Mouse (Mus musculus) liver, postnatal 0 days (tissue): ENCODE data around the gene Sept4.

Experiments
- CTCF ChIP-seq: sonication (generic); IDR thresholded peaks from 2 replicates; pipeline ENCODE4 v1.5.1; 2016; ENCODE audit warnings: antibody characterized with exemption, low read depth
- EP300 ChIP-seq: IDR thresholded peaks from 2 replicates; pipeline ENCODE4 v1.6.1; 2016; ENCODE audit warnings: antibody characterized with exemption, low read depth, mild to moderate bottlenecking

- TF ChIP-seq EP300 (no peak), CTCF (no peak)
Measured at GRCm38 (mm10) chr11:87603571-87603970, 34.9 kb downstream of the Sept4 start.
